7 mouse cellular contexts compared by ENCODE assay signal in the genomic region with DNA sequence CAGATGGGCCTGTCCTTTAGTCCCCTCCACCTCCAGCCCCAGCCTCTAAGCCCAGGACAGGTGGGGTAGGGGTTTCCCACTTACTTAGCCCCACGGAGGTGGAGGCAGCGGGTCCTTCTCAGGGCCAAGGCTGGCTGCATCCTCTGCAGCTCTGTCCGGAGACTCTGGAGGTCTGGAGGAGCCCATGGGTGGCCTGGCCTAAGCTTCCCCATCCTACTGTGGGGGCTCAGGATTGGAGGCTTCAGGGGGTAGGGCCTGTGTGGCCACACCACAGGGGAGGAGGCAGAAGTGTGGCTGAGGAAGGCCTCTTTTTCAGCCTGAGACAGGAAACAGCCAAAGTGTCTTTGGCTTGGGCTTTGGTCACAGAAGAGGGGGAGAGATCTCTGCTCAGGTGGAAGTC. TPM values are rescaled to one million over a fixed set of nuclear protein-coding genes. Genes with fewer than 3 reads are reported as not detected.
A peak's percentile ranks its signal among the peaks of the same experiment; 100 is the strongest.
DNase-seq lines count a peak whose midpoint lies in the region.

No protein-coding gene starts in this region.

- peak; percentile 40 for DNase-seq in thymus, postnatal 0 days (ENCODE audit: low spot score)
- DNase-seq in thymus, postnatal 36 days = no peak
- peak; percentile 65 for DNase-seq in heart, adult 8-10 months (ENCODE audit: low spot score)
- peak; percentile 38 to 54 for DNase-seq in lung, adult 18-20 months
- DNase-seq in thymus, postnatal 14 days = peak; percentile 24
- no peak for DNase-seq in cerebellum, adult 11-12 months
- DNase-seq in ovary, postnatal 36 days (ENCODE audit: low spot score) = no peak

RNA-seq across cellular contexts. Expression of a gene that starts 10.4 kb away (rescaled TPM):
- 2.8 and 3.8 TPM in 2 replicates for polyA plus RNA-seq in thymus, postnatal 0 days (2015; fragmentation: Nextera tagmentation; extraction: Ambion mirVana)
- 1 to 10 TPM; 3.8 to 5.1 (median 4.0) TPM for total RNA-seq in heart, adult 8-10 months (2022)

RNA-seq across cellular contexts. Expression of a gene that starts 38.7 kb away (rescaled TPM):
- polyA plus RNA-seq in thymus, postnatal 0 days (2015; fragmentation: Nextera tagmentation; extraction: Ambion mirVana) = 385 and 414 TPM in 2 replicates
- 100 to 1,000 TPM; 124 to 141 (median 129) TPM for total RNA-seq in heart, adult 8-10 months (2022)

Comparison
In these comparisons a context has a peak if more than half of its experiments do, and no peak if none do; other contexts are left out.
1. DNase-seq: peak in thymus, postnatal 0 days (single experiment), heart, adult 8-10 months (single experiment), lung, adult 18-20 months (2 of 2) and thymus, postnatal 14 days (single experiment); none in thymus, postnatal 36 days (0 of 2), cerebellum, adult 11-12 months (single experiment) and ovary, postnatal 36 days (single experiment).